Mouse (Mus musculus): ENCODE data around the gene Cd38.

The Cd38 gene

GRCm38 (mm10) chr5:43947330-43947977 lies 79.1 kb downstream of the Cd38 start:
- no peak for DNase-seq (ENCODE audit: low spot score in 2 of 2)

DNA sequence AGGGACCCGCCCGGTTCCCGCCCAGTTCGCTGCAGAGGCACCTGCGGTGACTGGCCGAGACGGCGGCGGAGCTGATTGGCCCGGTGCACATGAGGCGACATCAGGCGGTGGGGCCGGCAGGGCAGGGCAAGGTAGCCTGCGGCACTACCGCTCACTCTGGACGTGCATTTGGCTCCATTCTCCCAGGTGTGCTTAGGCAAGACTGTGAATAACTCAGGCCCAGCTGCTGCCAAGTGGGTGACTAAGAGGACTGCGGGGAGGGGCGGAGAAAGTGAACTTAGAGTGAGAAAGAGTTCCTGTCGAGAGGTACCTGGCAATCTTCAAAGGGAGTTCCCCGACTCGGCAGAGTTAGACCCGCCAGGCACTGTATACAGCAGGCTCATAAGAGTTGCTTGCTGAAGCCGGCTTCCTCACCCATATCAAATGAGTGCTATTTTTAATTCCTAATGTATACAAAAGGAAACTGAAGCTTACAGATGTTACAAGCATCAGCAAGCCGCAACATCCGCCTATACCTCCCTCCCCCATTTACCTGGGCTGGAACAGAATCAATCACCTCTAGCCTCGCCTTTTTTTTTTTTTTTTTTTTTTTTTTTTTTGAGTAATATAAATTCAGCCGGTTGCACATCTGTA lies 79.9 kb downstream of the Cd38 start:
- DNase-seq (ENCODE audit: low spot score in 2 of 2): peak; percentile 4 to 6

DNA sequence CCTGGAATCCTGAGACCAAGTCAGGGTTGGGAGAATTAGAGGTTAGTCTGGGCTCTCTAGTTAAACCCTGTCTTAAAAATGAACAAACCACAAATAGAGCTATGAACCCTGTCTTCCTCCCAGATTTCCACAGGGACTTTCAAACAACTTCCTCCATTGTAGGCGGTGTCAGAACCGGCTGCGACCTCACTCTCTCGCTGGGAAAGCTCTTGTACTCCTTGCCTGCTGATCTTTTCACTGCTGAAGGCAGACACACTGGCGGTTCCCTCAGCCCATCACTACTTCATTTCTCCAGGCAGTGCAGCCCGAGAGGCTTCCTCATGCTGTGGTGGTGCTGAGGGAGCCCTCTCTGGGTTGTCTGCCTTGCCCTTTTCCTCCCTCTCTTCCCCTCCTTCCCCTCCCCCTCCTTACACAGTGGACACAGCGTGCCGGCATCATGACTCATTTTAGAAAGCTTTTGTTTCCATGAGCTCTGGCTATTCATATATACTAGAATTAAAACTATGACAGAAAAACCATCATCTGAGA lies 80.5 kb downstream of the Cd38 start:
- no peak for DNase-seq (ENCODE audit: low spot score in 2 of 2)

DNA sequence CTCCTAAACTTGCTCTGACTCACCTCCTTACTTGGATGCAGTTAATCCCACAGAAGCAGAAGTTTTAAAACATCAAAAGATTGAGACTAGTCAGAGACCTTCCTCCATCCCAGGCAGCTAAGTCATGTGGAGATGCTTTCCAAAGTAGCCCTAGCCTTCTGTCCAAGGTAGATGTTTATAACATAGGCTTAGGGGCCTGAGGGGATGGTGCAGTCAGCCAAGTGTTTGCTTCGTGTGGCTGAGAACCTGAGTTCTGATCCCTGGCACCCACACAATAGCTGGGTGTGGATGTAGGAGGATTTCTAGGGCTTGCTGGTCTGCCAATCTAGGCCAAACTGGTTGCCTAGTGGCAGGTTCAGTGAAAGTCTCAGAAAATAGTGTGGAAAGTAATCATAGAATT lies 84.9 kb downstream of the Cd38 start:
- DNase-seq (ENCODE audit: low spot score in 2 of 2): no peak

DNA sequence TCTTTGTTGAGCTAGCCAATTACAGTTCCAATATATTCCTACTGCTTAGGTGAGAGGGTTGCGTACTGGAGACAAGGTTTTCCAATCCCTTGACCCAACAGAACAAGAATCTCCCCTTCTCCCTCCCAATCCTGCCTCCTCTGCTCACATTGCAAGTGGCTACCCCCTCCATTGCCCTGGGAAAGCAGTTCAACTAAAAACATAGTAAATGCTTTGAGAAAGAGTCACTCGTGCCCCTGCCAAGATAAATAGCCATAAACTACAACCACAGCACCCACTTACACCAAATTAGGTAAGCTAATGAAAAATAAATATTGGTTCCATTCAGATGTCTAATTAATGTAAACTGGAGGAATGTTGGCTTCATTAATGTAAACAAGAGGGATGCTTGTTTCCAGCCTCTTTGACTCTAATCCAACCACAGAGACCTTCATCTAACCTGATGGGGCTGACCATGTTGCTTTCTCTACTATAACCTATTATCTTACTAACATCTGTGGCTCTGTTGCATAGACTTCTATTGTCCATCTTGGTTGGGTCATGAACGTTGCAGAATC lies 91.6 kb downstream of the Cd38 start:
- no peak for DNase-seq (ENCODE audit: low spot score in 2 of 2)

DNA sequence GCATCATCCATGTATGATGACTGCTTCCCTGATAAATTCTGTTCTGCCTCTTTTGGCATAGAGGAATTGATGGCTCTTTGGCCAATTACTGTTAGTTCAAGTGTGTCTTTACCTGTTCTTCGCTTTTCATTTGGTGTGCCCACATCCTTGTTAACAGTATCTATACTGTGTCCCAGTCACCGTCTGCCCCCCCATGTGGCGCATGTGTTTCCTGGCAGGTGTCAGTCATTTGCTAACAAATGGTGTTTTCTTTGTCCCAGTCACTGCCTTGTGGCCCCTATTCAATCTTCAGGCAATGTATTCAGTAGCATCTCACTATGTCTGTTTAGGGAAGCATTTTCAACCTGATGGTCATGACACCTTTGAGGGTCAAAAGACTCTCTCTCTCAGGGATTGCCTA lies 92.7 kb downstream of the Cd38 start:
- no peak for DNase-seq (ENCODE audit: low spot score in 2 of 2)

Data from frontal cortex, postnatal 14 days (tissue).